Mouse (Mus musculus) layer of hippocampus, postnatal 14 days (tissue): ENCODE data around the gene 4933407L21Rik. TPM values are rescaled to one million over a fixed set of nuclear protein-coding genes. Genes with fewer than 3 reads are reported as not detected.

Experiments
- DNase-seq, 2 experiments: peaks; one replicate each; pipeline ENCODE4 v3.0.0; 2021 to 2022; ENCODE audit warnings: low spot score in 2 of 2, mixed read lengths in 1 of 2
- long read RNA-seq, 2 experiments: library from polyadenylated mRNA; stranded (forward); transcript quantifications; one replicate each; pipeline ENCODE4 v2.0.0; 2021
- total RNA-seq, 2 experiments: library from RNA; stranded (reverse); gene quantifications; 2 replicates each; pipeline ENCODE4 v1.2.3; 2021

4933407L21Rik gene
- total RNA-seq = 1 to 10 TPM; 4.1 to 5.3 TPM
- long read RNA-seq, experiment 1, partial matches to known transcripts = 0 of 1 reads
- long read RNA-seq, experiment 1, other reads (novel, unspliced or antisense) = 0 of 1 reads
- long read RNA-seq, experiment 2, partial matches to known transcripts = 0 of 5 reads
- long read RNA-seq, experiment 2, other reads (novel, unspliced or antisense) = 3 of 5 reads

DNA sequence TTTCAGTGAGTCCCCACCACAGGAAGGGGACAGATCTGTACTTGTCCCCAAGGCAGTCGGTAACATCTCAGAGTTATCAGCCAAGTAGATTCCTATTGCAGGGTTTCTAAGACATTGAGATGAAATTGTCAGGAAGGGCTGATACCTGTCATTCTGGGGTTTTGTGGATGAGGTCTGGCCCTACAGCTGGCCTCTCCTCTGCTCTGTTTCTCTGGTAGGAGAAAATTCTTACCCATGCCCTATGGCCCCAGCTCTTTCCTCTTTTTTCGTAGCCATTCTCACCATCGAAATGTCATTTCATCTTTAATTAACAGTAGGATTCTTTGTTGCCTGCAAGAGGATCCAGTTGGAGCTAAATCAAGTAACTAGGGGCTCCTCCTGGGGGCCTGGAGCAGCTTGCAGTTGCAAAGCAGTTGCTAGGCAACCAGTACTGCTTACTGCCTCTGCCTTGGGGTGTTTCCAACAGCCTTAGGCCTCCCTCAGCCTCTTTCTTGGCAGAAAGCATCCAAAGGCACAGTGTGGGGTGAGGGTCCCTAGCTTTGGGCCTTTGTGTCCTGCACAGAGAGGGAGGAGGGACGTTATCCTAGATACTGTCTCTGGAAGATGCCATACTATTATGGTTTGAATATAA, at the start of gene 4933407L21Rik:
4933407L21Rik (plus strand) TSS at position 427 of the 631 bp plus-strand sequence.
- peak; percentile 77 to 90 for DNase-seq

DNA sequence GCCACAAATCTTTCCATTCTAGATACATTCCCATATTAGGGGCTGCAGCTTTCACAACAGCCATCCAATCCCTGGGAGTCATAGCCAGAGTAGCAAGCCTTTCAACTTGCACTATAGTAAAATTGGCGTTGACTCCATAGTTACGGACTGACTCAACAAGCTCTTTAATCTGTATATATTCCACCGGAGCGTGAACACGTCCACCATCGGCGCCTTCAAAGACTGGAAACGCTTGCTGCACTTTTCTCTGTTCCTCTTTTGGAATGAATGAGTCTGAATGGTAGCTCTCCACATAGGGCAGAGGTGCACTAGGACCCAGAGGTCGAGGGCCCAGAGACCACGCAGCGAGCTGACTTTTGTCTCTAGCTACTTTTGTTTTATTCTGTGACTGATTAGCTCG, 46.3 kb upstream of the 4933407L21Rik start:
- DNase-seq = no peak

DNA sequence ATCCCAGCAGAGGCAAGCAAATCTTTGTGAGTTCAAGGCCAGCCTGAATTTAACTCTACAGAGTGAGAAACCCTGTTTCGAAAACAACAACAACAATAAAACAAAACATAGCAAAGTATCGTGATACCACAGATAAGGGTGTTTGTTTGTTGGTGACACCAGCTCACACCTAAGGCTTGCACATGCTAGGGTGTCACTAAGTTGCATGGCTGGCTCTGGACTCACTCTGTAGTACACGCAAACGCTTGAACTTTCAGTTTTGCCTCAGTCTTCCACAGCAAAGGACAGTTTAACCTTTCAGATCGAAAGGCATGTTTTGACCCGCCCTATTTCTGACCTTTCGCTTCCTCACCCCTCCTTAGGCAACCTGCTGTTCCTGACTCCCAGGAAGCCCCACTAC, 41.1 kb upstream of the 4933407L21Rik start:
- DNase-seq = no peak

DNA sequence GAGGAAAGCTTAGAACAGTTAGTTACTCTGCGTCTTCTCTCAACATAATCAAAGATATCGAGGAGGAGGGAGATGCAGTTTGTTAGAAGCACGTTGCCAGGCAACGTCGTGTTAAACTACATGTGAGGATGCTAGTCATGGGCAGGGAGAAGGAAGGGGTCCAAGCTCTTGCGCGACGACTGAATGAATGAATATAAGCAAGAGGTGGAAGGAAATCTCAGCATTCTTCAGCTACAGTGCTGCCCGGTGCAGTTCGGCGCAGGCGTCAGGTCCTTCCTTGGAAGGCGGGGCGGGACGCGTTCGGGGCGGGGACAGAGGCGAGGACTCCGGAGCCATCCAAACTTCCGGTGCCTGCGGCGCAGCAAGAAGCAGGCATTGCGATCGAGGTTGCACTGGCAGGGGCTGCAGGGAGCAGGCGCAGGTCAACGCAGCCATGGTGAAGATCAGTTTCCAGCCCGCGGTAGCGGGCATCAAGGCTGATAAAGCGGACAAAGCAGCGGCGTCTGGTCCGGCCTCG, 34.0 kb upstream of the 4933407L21Rik start, which contains the start of gene Itm2c:
Itm2c (plus strand) TSS at position 51 of the 517 bp plus-strand sequence.
- peak; percentile 84 to 91 for DNase-seq

DNA sequence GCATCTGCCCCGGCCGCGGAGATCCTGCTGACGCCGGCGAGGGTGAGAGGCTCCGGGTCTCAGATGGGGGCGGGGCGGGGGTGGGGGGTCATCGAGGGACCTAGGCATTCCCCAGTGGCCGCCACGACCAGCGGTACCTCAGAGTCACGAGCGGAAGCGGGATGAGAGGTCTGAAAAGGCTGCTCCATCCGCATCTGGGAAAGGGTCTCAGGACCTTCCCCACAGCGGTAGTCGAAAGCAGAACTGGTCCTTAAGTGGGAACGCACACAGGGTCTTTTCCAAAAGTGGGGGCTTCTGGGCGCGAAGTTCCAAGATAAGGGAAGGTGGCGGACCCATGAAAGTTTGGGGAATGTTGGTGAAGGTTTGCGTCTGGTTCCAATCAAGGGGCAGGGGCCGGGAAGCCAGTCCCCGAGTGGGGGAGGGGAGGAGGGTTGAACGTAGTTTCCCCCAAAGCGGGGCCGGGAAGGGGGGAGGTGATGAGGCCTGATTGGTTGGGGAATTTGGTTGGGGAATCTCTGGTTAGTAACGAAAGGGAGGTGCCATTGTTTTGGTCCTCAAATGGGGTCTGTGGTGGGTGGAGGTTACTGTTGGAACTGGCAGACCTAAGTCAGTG, 33.4 kb upstream of the 4933407L21Rik start:
- DNase-seq = peak; percentile 66 to 79

DNA sequence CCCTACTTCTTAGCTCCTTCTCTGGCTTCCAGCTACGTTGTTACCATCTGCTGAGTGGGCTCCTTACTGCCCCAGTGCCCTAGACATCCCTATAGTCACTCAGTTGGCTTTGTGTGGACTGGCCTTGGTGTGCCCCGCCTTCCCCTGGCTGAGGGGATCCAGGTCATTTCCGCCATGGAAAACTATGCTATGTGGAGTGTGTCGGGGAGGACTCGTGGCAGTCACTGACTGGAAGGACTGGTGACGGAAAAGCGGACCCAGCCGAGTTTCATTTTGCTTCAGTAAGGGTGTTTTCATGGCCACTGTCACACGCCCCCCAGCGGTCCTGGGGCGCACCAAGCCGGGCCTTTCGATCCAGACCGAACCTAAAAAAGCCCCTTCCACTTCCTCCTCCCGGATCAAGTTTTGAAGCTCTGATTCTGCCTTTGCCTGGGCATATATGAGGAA, 32.9 kb upstream of the 4933407L21Rik start:
- DNase-seq = peak; percentile 66 to 70

DNA sequence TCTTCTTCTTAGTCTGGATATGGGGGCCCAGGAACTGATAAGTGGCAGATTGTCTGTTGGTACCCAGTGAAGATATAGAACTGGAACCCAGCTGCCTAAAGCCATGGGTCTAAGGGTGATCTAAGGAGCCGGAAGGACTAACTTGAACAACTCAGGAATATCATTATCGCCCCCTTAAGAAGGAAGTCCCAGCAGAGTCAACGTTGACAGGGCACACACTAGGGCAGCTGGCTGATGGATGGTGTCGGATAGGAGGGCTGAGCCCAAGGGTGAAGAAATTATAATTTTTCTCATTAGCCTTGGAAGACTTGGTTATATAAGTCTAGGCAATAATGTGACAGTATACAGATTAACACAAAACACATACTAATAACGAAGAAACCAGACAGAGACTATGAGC, 32.2 kb upstream of the 4933407L21Rik start:
- no peak for DNase-seq

DNA sequence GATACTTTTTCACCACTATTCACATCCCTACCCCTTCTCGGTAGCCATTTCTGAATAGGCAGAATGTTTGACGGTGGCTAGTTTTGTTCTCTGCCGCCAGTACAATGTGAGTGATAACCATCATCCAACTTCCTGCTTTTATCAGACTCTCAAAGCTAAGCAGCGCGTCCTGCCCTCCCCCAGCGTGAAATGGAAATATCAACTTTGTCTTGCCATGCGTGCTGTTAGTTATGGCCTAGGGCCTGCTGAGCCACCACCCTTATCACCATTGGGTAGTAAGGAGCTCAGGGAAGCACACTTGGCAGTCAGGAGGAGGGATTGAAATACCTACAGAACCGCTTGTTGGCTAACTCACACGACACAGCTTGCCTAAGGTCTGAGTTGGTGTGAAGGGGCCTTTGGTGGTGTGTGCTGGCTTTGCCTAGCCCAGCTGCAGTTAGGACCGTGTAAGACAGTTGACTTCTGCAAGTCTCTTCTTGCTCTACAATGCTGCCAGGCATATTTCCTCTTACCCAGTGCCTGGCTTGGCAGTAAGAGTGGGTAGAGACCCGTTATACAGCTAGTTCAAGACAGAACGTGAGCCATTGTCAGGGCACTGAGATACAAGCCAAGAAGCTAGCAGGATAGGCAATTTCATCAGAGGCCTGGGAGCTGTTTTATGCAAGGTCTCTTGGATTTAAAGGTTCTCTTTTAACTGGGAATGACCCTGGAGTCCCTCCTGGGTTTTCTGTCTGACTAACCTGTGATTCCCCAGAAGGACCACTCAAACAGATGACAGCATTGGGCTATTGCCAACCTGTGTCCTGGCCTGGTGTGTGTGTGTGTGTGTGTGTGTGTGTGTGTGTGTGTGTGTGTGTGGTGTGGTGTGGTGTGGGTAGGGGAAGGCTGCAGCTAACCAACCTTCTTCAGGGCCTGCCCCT, 31.2 kb upstream of the 4933407L21Rik start:
- DNase-seq = no peak

DNA sequence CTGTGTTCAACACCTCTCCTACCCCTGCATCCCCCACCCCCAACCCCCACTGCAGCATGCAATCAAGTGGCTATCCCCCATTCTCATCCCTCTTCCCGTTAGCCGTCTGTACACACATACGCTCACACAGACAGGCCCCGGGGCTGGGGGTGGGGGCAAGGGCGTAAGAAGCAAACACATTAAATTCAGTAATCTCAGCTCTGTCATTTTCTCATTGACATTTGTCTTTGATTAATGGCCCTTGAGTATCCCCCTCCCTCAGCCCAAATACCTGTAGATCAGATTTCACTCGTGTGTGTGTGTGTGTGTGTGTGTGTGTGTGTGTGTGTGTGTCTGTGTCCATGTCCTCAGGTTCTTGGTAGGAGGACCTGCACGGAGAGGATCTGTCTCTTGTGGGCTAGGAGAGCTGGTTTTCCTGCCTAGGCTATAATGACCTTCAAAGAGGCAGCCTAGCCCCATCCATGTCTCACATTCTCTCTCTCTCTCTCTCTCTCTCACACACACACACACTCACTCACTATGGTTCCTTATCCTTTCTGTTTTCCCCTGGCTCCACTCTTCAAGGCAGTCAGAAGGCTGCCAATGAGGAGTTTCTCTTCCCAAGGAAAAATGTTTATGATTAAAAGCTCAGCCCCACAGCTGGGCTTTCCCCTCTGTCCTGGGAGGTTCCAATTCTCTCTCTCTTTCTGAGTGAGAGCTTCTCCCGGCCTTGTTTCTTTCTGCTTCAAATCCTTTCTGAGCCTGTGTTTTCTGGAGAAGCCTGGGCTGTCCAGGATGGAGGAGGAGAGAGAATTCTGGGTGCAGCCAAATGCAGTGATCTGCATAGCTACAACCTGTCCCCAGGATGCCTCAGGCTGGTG, 30.2 kb upstream of the 4933407L21Rik start:
- DNase-seq = no peak

DNA sequence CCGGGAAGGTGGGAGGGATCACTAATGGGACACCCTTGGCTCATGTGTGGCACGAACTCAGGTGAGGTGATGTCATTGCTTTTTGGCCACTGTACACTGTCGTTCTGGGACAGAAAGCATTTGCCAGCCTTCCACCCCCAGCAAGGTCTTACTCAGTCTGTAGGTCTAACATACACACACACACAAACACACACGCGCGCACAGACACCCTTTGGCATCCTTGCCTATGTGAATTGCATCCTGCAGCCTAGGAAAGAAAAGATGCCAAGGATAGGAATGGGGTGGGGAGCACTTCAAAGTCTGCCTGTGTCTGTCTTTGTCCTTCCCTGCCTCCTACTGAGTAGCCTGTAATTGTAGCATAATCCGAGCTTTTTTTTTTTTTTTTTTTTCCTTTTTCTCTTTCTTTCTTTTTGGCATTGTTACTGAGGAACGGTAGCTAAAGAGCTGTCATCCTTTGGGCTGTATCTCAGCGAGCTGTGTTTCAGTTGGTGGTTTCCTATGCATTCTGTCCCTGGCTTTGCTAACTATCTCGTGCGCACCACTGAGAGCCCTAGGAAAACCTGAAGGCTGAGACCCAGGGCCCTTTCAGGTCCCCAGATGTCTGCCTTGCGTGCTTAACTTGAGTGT, 29.4 kb upstream of the 4933407L21Rik start:
- no peak for DNase-seq

DNA sequence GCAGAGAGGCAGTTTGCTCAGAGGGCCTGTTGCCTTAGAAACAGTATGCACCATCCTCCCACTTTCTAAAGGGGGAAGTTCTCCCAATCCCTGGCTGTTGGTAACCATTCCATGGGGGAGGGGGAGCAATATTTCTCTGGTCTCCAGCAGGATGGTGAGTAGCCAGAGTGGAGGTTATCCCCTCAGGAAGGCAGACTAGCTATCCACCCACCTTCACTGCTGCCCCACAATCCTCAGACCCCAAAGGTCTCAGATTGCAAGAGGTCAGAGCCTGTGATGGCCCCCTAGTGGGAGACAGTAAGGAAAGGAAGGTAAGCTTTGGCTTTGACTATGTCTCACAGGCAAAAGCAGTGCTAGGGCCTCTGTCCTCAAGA, 28.9 kb upstream of the 4933407L21Rik start:
- no peak for DNase-seq

DNA sequence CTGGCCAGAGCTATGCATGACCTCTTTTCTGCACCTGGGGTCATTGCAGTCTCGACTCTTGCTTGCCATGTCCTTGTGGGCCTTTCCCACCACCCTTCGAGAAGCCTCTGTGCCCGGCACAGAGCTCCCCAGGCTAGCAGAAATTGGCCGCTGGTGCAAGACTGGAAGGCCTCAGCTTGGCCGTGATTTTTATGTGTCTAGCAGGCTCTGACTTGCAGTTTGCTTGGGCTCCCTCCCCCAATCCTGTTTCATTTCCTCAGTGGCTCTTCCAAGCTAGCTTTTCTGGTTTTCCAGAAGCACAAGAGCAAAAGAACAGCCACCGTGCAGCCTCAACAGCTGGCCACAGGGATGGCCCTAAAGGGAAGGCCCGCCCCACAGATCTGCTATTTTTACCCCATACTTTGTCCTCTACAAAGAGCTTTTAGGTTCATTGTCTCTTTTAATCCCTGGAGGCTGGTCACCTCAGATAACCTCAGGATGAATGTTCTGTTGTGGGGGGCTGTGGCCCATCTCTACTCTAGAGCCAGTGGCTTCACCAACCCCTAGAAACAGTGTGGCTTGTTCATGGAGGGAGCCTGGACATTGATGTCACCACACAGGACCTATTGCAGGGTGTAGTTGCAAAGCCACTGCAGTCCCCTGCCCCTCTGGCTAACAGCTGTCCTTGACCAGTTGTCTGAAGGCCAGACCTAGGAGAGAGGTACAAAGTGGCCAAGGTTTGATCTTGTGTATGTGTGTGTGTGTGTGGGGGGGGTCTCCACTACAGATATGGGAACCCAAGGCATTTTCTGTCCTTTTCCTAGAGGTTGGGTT, 27.6 kb upstream of the 4933407L21Rik start:
- DNase-seq = no peak

DNA sequence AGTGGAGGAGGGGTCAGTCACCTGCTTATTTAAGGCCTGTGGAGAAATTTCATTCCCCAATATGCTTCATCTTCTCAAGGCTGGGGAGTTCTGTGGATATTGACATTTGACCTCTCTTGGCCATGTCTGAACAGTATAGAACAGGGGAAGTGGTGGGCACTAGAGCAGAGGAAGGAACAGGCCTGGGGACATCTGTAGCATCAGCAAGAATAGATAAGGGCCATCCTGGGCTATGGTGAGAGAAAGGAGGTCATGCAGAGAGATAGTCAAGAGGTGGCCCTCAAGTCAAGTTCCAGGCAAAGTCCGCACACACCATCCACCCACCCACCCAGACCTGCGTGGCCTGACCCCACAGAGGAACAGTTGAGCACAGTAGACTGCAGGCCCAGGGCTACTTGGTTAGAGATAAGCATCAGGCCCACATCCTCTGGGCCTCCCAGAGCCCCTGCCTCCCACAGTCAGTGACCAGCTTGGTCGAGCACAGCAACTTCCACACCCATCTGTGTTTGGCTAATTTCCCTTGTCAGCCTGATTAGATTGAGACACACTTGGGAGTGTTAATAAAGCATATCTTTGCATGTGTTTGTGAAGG, 26.7 kb upstream of the 4933407L21Rik start:
- DNase-seq = no peak

DNA sequence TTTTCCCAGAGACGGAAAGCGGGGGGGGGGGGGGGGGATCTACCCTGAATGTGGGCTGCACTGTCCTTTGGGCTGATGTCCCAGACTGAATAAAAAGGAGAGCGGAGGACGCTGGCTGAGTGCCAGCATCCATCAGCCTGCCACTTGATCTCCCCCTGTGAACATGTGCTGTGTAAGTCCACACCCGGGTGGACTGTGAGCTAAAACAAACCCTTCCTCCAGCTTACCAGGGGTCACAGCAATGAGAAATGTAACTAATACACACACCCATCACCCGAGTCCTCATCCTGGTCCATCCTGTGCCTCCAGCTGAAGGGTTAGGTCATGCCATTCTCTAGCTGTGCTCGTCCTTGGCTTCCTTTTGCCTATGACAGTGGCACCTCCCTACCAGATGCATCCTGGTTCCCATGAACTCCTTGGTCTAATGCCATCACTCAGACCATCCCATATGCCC, 26.1 kb upstream of the 4933407L21Rik start:
- no peak for DNase-seq

DNA sequence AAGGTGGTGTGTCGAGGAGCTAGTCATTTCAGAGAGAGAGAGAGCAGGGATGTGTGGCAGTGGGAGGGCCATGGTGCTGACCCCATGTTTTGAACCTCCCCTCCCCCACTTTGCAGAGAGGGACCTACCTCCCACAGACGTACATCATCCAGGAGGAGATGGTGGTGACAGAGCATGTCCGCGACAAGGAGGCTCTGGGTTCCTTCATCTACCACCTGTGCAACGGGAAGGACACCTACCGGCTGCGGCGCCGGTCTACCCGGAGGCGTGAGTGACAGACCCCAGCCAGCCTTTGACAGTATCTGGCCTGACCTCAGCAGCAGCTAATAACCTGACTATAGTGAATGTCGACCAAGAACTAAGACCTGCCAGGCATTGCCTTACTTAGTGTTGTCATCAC, 21.4 kb upstream of the 4933407L21Rik start:
- DNase-seq = no peak

DNA sequence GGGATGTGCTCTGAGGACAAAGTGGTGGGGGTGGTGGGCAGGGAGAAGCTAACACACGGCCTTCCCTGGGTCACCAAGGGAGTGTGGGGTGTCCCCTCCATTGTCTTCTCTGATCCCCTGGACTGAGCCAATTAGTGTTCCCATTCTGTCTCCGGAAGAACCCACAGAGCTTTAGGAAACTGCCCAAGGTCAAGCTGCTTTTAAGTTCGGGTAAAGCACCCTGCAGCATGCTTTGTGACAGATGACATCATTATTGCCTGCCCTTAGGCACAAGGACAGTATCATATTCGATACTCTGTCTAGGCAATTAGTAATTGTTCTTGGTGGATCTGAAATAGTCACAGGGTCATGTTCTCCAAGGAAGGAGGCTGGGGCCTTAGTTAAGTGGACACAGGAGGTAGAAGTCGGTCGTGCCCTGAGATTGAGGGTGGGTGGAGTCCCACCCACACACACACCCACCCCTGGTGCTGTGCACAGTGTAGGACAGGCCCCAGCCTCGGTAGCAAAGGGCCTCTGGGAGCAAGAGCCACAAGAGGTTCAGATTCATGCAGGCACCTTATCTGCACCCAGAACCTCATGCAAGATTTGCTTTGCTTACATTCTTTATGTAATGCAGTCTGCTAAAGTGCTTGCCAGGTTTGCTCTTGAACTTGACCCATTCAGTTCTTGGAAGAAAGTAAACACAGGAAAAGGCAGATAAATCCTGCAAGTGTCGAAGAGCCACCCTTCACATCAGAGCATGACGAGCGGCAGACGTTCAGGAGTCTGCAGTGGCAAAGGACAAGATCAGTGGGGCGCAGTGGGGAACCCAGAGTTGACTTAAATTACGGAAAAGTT, 19.3 kb upstream of the 4933407L21Rik start:
- no peak for DNase-seq

DNA sequence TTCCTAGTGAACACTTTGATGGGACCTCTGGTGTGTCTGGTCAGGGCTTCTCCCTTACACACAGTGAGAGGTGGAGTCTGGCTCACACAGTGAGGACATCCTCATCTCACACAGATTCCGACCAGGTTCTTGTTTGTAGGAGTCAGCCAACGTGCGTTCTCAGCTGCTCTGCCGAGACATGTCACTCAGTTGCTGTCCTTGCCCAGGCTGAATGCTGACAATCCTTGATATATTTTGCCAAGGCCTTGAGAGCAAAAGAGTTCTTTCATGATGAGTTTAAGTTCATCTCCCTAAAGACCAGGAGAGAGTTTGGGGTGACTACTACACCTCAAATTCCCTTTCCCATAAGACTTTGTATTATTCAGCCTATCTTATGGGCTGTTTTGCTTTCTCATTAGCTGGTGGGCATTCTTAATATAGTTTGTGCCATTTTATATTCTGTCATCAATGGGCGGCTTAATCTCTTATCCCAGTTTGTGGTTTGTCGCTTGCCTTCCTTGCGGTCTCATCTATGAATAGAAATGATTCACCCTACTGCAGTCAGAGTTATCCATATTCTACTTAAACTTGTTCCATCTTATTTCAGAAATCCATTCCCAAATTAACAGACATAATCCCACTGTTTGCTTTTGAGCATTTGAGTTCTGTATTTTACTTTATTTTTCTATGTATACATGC, 15.1 kb upstream of the 4933407L21Rik start:
- no peak for DNase-seq
